8 mouse cellular contexts compared by ENCODE assay signal in the genomic region with DNA sequence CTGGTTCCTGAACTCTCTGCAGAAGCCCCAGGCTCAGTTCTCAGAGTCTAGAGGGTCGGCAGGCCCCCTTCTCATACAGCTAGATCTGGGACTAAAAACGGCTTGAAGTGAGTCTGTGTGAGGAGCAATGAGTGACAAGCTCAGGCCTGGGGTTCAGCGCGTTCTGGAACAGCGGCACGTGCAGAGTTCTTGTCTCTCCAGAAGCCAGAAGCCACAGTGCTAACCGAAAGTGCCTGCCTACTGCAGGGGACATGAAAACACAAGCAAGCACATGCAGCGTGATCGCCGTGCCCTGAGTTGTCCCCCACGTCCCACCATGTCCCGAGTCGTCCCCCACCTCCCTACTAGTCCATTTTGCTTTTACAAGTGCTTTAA. TPM values are rescaled to one million over a fixed set of nuclear protein-coding genes. Genes with fewer than 3 reads are reported as not detected.
DNase-seq lines count a peak whose midpoint lies in the region; ATAC-seq and TF ChIP-seq lines count a peak whose summit lies in the region.

No protein-coding gene starts in this region.

- no peaks in the 10 kb centered on the region for H3K9me3 ChIP-seq in heart, embryonic 13.5 days
- no peaks in the 10 kb centered on the region for H3K9me3 ChIP-seq in liver, embryonic 13.5 days (replicated peaks)
- H3K9me3 ChIP-seq in liver, embryonic 11.5 days (ENCODE audit: control insufficient read depth, low read length), result no peaks in the 10 kb centered on the region

- no peaks in the 10 kb centered on the region for H3K36me3 ChIP-seq in heart, embryonic 13.5 days
- no peaks in the 10 kb centered on the region for H3K36me3 ChIP-seq in liver, embryonic 13.5 days
- no peaks in the 10 kb centered on the region for H3K36me3 ChIP-seq in liver, embryonic 11.5 days (ENCODE audit: control insufficient read depth, insufficient read depth, low read length)
- H3K36me3 ChIP-seq in thymus, adult 2 months (ENCODE audit: control insufficient read depth, insufficient read depth, low read length), result no peaks in the 10 kb centered on the region

- H3K27me3 ChIP-seq in heart, embryonic 13.5 days (replicated peaks), result no peaks in the 10 kb centered on the region
- no peaks in the 10 kb centered on the region for H3K27me3 ChIP-seq in liver, embryonic 13.5 days
- H3K27me3 ChIP-seq in liver, embryonic 11.5 days (replicated peaks; ENCODE audit: control insufficient read depth, insufficient read depth, low read length), result no peaks in the 10 kb centered on the region
- H3K27me3 ChIP-seq in thymus, adult 2 months (ENCODE audit: control insufficient read depth, insufficient read depth, low read length), result no peaks in the 10 kb centered on the region

- no peak overlapping the region for H3K9ac ChIP-seq in heart, embryonic 13.5 days
- no peak overlapping the region for H3K9ac ChIP-seq in liver, embryonic 13.5 days
- H3K9ac ChIP-seq in liver, embryonic 11.5 days (ENCODE audit: low read depth, low read length), result no peak overlapping the region

- no peak for TF ChIP-seq POLR2A in thymus, adult 2 months (IDR thresholded peaks at IDR 0.05; ENCODE audit: control insufficient read depth, extremely low read depth, insufficient read depth, low read length, poor library complexity)

- DNase-seq in heart, postnatal 10 days, result no peak
- DNase-seq in liver, embryonic 13.5 days, result no peak
- DNase-seq in liver, embryonic 11.5 days (ENCODE audit: low spot score), result no peak
- no peak for DNase-seq in thymus, adult 2 months
- no peak for DNase-seq in gastrocnemius, postnatal 14 days

- ATAC-seq in heart, embryonic 13.5 days (ENCODE audit: extremely low read depth, insufficient number of reproducible peaks, low FRiP score, low TSS enrichment), result no peak
- ATAC-seq in liver, embryonic 13.5 days (ENCODE audit: low read depth), result 0 out of 2 replicates have a peak, but pooled peaks have one; percentile 10
- no peak for ATAC-seq in liver, embryonic 11.5 days (replicated peaks; ENCODE audit: low FRiP score)
- ATAC-seq in common myeloid progenitor, adult 5-6 weeks (replicated peaks; ENCODE audit: low read depth, poor library complexity, severe bottlenecking), result peak; percentile 52
- ATAC-seq in frontal cortex, adult (ENCODE audit: low TSS enrichment), result no peak

- no peak overlapping the region for H3K4me3 ChIP-seq in heart, embryonic 13.5 days
- no peak overlapping the region for H3K4me3 ChIP-seq in liver, embryonic 13.5 days (replicated peaks)
- no peak overlapping the region for H3K4me3 ChIP-seq in liver, embryonic 11.5 days (ENCODE audit: low read depth, low read length)
- no peak overlapping the region for H3K4me3 ChIP-seq in thymus, adult 2 months (ENCODE audit: control insufficient read depth, insufficient read depth, low read length)

- no peak overlapping the region for H3K4me2 ChIP-seq in heart, embryonic 13.5 days
- H3K4me2 ChIP-seq in liver, embryonic 13.5 days, result no peak overlapping the region
- H3K4me2 ChIP-seq in liver, embryonic 11.5 days, result no peak overlapping the region

- 0 out of 2 replicates have a peak overlapping the region, but pooled peaks have one; percentile 25 for H3K27ac ChIP-seq in heart, embryonic 13.5 days (replicated peaks)
- no peak overlapping the region; the same call in 1 of the 2 replicates for H3K27ac ChIP-seq in liver, embryonic 13.5 days
- H3K27ac ChIP-seq in liver, embryonic 11.5 days (ENCODE audit: low read depth, low read length), result no peak overlapping the region
- peak overlapping the region; percentile 10; the same call in 1 of the 2 replicates for H3K27ac ChIP-seq in thymus, adult 2 months (ENCODE audit: control insufficient read depth, insufficient read depth, low read length)

- TF ChIP-seq CTCF in thymus, adult 2 months (IDR thresholded peaks at IDR 0.05; ENCODE audit: borderline replicate concordance, control insufficient read depth, extremely low read depth, insufficient read depth, low read length, poor library complexity), result no peak

- 78% methylated on average over 13 of the region's 13 CpGs for WGBS in heart, embryonic 13.5 days
- 62% methylated on average over 13 of the region's 13 CpGs for WGBS in liver, embryonic 13.5 days (ENCODE audit: insufficient replicate concordance)
- WGBS in liver, embryonic 11.5 days, result 80% methylated on average over 13 of the region's 13 CpGs
- 22% methylated on average over 13 of the region's 13 CpGs for WGBS in thymus, adult 2 months

- peaks cover 17% of the 10 kb centered on the region for H3K4me1 ChIP-seq in heart, embryonic 13.5 days
- peaks cover 17% of the 10 kb centered on the region for H3K4me1 ChIP-seq in liver, embryonic 13.5 days (replicated peaks)
- H3K4me1 ChIP-seq in liver, embryonic 11.5 days (replicated peaks; ENCODE audit: control insufficient read depth, insufficient read depth, low read length), result peaks cover 8% of the 10 kb centered on the region
- H3K4me1 ChIP-seq in thymus, adult 2 months (replicated peaks; ENCODE audit: control insufficient read depth, insufficient read depth, low read length), result peaks cover 35% of the 10 kb centered on the region

- intact Hi-C loops in heart, postnatal 10 days (cut with DNase I), result no loop called here
- intact Hi-C loops in gastrocnemius, postnatal 14 days (cut with DNase I; ENCODE audit: low total_unique reads), result no loop called here

RNA-seq across cellular contexts. Expression of gene Nfkbia, which starts 18.3 kb away (rescaled TPM):
- polyA plus RNA-seq in heart, embryonic 13.5 days (2015; fragmentation: Nextera tagmentation; extraction: Ambion mirVana), result 47.0 and 56.0 TPM in 2 replicates
- total RNA-seq in heart, postnatal 10 days (2021), result 10 to 100 TPM; 45.7 to 65.3 TPM
- 15.0 and 15.6 TPM in 2 replicates for polyA plus RNA-seq in liver, embryonic 13.5 days (2015; fragmentation: Nextera tagmentation; extraction: Ambion mirVana)
- polyA plus RNA-seq in liver, embryonic 11.5 days (2014; fragmentation: Nextera tagmentation; extraction: Ambion mirVana), result 25.8 TPM in 2 replicates
- 53.1 and 54.6 TPM in 2 replicates for total RNA-seq in common myeloid progenitor, adult 5-6 weeks (2017)
- polyA plus RNA-seq in thymus, adult 2 months (2012; rRNA removed), result 613 and 674 TPM in 2 replicates
- 10 to 100 TPM; 22.8 to 38.3 TPM for total RNA-seq in gastrocnemius, postnatal 14 days (2021)

Comparison
In these comparisons a context has a peak if more than half of its experiments do, and no peak if none do; other contexts are left out.
1. ATAC-seq: peak in liver, embryonic 13.5 days (single experiment) and common myeloid progenitor, adult 5-6 weeks (single experiment); none in heart, embryonic 13.5 days (single experiment), liver, embryonic 11.5 days (single experiment) and frontal cortex, adult (single experiment).
2. H3K27ac ChIP-seq: peak in heart, embryonic 13.5 days (single experiment) and thymus, adult 2 months (single experiment); none in liver, embryonic 13.5 days (single experiment) and liver, embryonic 11.5 days (single experiment).
3. RNA of gene Nfkbia, which starts 18.3 kb away (polyA plus RNA-seq): 613 to 674 TPM in thymus, adult 2 months; 47.0 to 56.0 TPM in heart, embryonic 13.5 days, 25.8 TPM in liver, embryonic 11.5 days and 15.0 to 15.6 TPM in liver, embryonic 13.5 days; every median in the first group is over 10 times any median in the second.